21 mouse cellular contexts compared by ENCODE assay signal in the genomic region with DNA sequence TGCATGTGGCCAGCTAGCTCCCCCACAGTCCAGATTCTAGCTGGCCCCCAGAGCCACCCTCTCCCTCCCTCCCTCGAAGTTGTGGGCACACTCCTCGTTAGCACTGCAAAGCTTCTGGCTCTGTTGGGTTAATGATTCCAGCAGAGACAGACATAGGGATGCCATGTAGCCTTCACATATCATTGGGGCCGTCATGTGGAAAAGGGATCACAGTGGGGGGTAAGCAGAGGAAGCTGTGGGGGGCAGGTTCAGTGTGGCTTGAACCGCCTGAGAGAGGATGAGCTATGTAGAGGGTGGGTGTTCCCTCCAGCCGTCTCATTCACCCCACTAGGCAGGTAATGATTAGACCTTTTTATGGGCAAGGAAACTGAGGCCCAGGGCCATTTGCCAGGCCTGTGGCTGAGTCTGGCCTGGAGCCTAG. TPM values are rescaled to one million over a fixed set of nuclear protein-coding genes. Genes with fewer than 3 reads are reported as not detected.
DNase-seq lines count a peak whose midpoint lies in the region; ATAC-seq and TF ChIP-seq lines count a peak whose summit lies in the region.
"Had no signal": no experiment of that assay in that cellular context is flagged by ENCODE, and none has a peak within 500 bp of the region (broad histone marks: within the 10 kb centered on the region; RNA-seq: fewer than 3 reads in every experiment).

No protein-coding gene starts in this region.

- 12% methylated on average over 5 of the region's 5 CpGs for WGBS in kidney, embryonic 16.5 days
- 23% methylated on average over 5 of the region's 5 CpGs for WGBS in small intestine, adult 2 months

- DNase-seq in retina, postnatal 1 day: peak; percentile 26
- no peak for DNase-seq in retina, embryonic 14.5 days (ENCODE audit: low spot score)
- DNase-seq in kidney, adult 11 months: peak; percentile 95
- no peak for DNase-seq in adrenal gland, adult 18-20 months (ENCODE audit: low spot score in 2 of 2)
- DNase-seq in urinary bladder, postnatal 10 days (ENCODE audit: low spot score): no peak
- no peak for DNase-seq in adrenal gland, adult (ENCODE audit: inconsistent age in 2 of 2, low spot score in 1 of 2)
- DNase-seq: adrenal gland, postnatal 14 days; cerebellum, adult 11 months; cerebellum, postnatal 14 days; heart, postnatal 10 days; thymus, adult 18-20 months had no signal

- H3K9me3 ChIP-seq in kidney, embryonic 16.5 days (ENCODE audit: low read length): no peaks in the 10 kb centered on the region
- H3K9me3 ChIP-seq: embryonic facial prominence, embryonic 15.5 days; forebrain, embryonic 10.5 days; liver, embryonic 15.5 days; midbrain, embryonic 13.5 days; neural tube, embryonic 12.5 days had no signal

- no peaks in the 10 kb centered on the region for H3K27me3 ChIP-seq in kidney, embryonic 16.5 days (ENCODE audit: insufficient read depth, low read length)
- H3K27me3 ChIP-seq in small intestine, adult 2 months (ENCODE audit: control insufficient read depth, insufficient read depth, low read length): no peaks in the 10 kb centered on the region
- H3K27me3 ChIP-seq: embryonic facial prominence, embryonic 15.5 days; liver, embryonic 15.5 days; midbrain, embryonic 13.5 days; neural tube, embryonic 12.5 days had no signal

- no peaks in the 10 kb centered on the region for H3K36me3 ChIP-seq in kidney, embryonic 16.5 days (ENCODE audit: insufficient read depth, low read length)
- H3K36me3 ChIP-seq in small intestine, adult 2 months (ENCODE audit: control insufficient read depth, insufficient read depth, low read length): no peaks in the 10 kb centered on the region
- H3K36me3 ChIP-seq: embryonic facial prominence, embryonic 15.5 days; forebrain, embryonic 10.5 days; liver, embryonic 15.5 days; midbrain, embryonic 13.5 days; neural tube, embryonic 12.5 days had no signal

- no peak for TF ChIP-seq POLR2A in small intestine, adult 2 months (IDR thresholded peaks at IDR 0.05; ENCODE audit: low read depth, low read length)

- no peak for TF ChIP-seq CTCF in small intestine, adult 2 months (IDR thresholded peaks at IDR 0.05; ENCODE audit: extremely low read depth, insufficient read length, insufficient replicate concordance, low read depth, low read length)

- peak overlapping the region; percentile 84 for H3K27ac ChIP-seq in kidney, embryonic 16.5 days (ENCODE audit: low read length)
- H3K27ac ChIP-seq in small intestine, adult 2 months (ENCODE audit: insufficient read depth, low read depth, low read length): peak overlapping the region; percentile 97
- H3K27ac ChIP-seq: embryonic facial prominence, embryonic 15.5 days; forebrain, embryonic 10.5 days; liver, embryonic 15.5 days; macrophage; midbrain, embryonic 13.5 days; neural tube, embryonic 12.5 days had no signal

- peak; percentile 96 for ATAC-seq in kidney, embryonic 16.5 days (ENCODE audit: low FRiP score, low TSS enrichment)
- ATAC-seq: midbrain, embryonic 13.5 days had no signal

- H3K4me2 ChIP-seq in kidney, embryonic 16.5 days (replicated peaks; ENCODE audit: low read depth, low read length): no peak overlapping the region
- H3K4me2 ChIP-seq: embryonic facial prominence, embryonic 15.5 days; heart, embryonic 11.5 days; liver, embryonic 15.5 days; midbrain, embryonic 13.5 days; neural tube, embryonic 12.5 days had no signal

- H3K4me1 ChIP-seq in kidney, embryonic 16.5 days (ENCODE audit: insufficient read depth, low read length): peaks cover 34% of the 10 kb centered on the region
- H3K4me1 ChIP-seq in small intestine, adult 2 months (ENCODE audit: control insufficient read depth, insufficient read depth, insufficient read length, low read length): peaks cover 57% of the 10 kb centered on the region

- H3K9ac ChIP-seq in kidney, embryonic 16.5 days (replicated peaks; ENCODE audit: low read length): no peak overlapping the region
- H3K9ac ChIP-seq: embryonic facial prominence, embryonic 15.5 days; liver, embryonic 15.5 days; midbrain, embryonic 13.5 days; neural tube, embryonic 12.5 days had no signal

- no peak overlapping the region for H3K4me3 ChIP-seq in kidney, embryonic 16.5 days (ENCODE audit: low read length)
- H3K4me3 ChIP-seq in small intestine, adult 2 months (ENCODE audit: low read depth, low read length): no peak overlapping the region
- H3K4me3 ChIP-seq: embryonic facial prominence, embryonic 15.5 days; forebrain, embryonic 10.5 days; liver, embryonic 15.5 days; midbrain, embryonic 13.5 days; neural tube, embryonic 12.5 days had no signal

RNA-seq across cellular contexts. Expression of a gene that starts 13.8 kb away (rescaled TPM):
- polyA plus RNA-seq in kidney, embryonic 16.5 days (2015; fragmentation: Nextera tagmentation; extraction: Ambion mirVana): 2.5 and 3.3 TPM in 2 replicates
- polyA plus RNA-seq in small intestine, adult 2 months (2012; rRNA removed): 65.9 and 77.7 TPM in 2 replicates
- total RNA-seq in adrenal gland, adult 18-20 months (2021): 1 to 10 TPM; 2.7 to 3.7 TPM
- polyA plus RNA-seq: macrophage had no signal

RNA-seq across cellular contexts. Expression of a gene that starts 46.8 kb away (rescaled TPM):
- 0.27 and 0.32 TPM in 2 replicates for polyA plus RNA-seq in kidney, embryonic 16.5 days (2015; fragmentation: Nextera tagmentation; extraction: Ambion mirVana)
- polyA plus RNA-seq in small intestine, adult 2 months (2012; rRNA removed): 2.2 and 8.5 TPM in 2 replicates
- under 1 TPM in 1 of 2 experiments, not detected in 1; 0.22 TPM for total RNA-seq in adrenal gland, adult 18-20 months (2021)
- polyA plus RNA-seq: macrophage; midbrain, embryonic 13.5 days; neural tube, embryonic 12.5 days; stomach, embryonic 14.5 days had no signal

Comparison
In these comparisons a context has a peak if more than half of its experiments do, and no peak if none do; other contexts are left out.
1. DNase-seq: peak in retina, postnatal 1 day (single experiment) and kidney, adult 11 months (single experiment); none in retina, embryonic 14.5 days (single experiment), adrenal gland, adult 18-20 months (0 of 2), urinary bladder, postnatal 10 days (single experiment) and adrenal gland, adult (0 of 2).
2. RNA of a gene that starts 13.8 kb away (polyA plus RNA-seq): 65.9 to 77.7 TPM in small intestine, adult 2 months; 2.5 to 3.3 TPM in kidney, embryonic 16.5 days; every median in the first group is over 10 times any median in the second.